Mouse (Mus musculus) splenic B cell, adult 2 months (primary cell): ENCODE data around the gene Trpc2.

ENCODE experiments used
- DNase-seq: peaks from one replicate; pipeline ENCODE4 v3.0.0-alpha.2; 2011; ENCODE audit warnings: low read depth, low spot score
- H3K27me3 ChIP-seq: 2 replicates; pipeline ENCODE4 v1.6.1; 2012; ENCODE audit warnings: mild to moderate bottlenecking, low read length, moderate library complexity, mixed read lengths; ENCODE audit not compliant: control insufficient read depth, poor library complexity, insufficient read depth, severe bottlenecking
- H3K36me3 ChIP-seq: 2 replicates; pipeline ENCODE4 v1.6.1; 2012; ENCODE audit warnings: mild to moderate bottlenecking, low read length, moderate library complexity, mixed read lengths; ENCODE audit not compliant: control insufficient read depth, poor library complexity, insufficient read depth, severe bottlenecking

Gene Trpc2

GRCm38 (mm10) chr7:102081784-102082183, 1.1 kb upstream of the Trpc2 start:
- no peaks in the 10 kb centered on the region; the same call in 1 of the 2 replicates for H3K27me3 ChIP-seq
- no peak for DNase-seq
- H3K36me3 ChIP-seq, result peaks cover 8% of the 10 kb centered on the region

DNA sequence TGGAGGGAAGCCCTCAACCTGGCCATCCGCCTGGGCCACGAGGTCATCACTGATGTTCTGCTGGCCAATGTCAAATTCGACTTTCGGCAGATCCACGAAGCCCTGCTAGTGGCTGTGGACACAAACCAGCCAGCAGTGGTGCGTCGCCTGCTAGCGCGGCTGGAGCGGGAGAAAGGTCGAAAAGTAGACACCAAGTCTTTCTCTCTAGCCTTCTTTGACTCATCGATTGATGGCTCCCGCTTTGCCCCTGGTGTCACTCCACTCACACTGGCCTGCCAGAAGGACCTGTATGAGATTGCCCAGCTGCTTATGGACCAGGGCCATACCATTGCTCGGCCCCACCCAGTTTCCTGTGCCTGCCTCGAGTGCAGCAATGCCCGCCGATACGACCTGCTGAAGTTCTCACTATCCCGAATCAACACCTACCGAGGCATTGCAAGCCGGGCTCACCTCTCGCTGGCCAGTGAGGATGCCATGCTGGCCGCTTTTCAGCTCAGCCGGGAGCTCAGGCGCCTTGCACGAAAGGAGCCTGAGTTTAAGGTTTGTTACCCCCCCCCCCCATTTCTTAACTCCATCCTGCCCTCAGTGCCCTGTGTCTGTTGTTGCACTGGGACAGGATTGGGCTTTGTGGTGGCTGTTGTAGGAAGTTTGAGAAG, 1.3 kb downstream of the Trpc2 start:
- Histone ChIP-seq H3K36me3 (peaks cover 7% of the 10 kb centered on the region), H3K27me3 (no peaks in the 10 kb centered on the region; the same call in 1 of the 2 replicates)
- DNase-seq, result no peak

GRCm38 (mm10) chr7:102087336-102087735, 4.4 kb downstream of the Trpc2 start:
- no peaks in the 10 kb centered on the region; the same call in 1 of the 2 replicates for H3K27me3 ChIP-seq
- no peaks in the 10 kb centered on the region for H3K36me3 ChIP-seq
- no peak for DNase-seq

DNA sequence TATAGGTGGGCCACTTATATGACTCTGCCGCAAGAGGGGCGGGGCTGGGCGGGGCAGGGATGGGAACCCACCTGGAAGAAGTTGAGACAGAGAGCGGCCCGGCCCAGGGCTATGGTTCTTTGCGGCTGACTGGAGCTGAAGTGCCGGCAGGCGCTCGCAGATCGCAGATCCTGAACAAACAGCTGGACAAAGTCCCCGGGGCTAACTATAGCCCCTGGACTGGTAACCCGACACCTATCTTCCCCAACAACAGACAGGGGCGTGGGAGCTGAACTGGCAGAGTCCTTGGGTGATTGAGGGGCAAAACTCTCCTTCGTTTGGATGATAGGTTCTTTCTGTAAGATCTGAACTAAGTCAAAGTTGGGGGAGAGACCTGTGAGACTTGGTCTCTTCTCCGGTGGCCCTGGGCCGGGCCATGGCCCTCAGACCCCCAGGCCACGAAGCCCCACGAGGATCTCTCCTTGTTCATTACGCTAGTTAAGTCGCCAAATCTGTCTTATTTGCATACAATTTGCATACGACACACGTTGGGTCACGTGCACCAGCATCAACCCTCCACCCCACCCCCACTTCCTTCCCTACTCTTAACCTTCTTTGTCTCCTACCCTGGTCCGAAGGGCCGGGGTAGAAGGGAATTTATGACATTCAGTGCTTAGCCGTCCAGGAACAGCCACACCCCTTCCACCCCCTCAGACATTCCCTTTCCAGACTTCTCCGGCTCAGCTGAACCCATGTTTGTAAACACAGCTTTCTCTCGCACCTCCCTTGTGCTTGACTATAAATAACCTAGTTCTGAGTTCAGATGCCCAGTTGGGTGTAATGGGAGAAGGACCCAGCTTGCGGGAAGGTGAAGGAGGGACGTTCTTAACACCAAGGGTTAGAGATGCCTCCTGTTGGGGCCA, 17.1 kb downstream of the Trpc2 start:
- peak; percentile 87 for DNase-seq
- no peaks in the 10 kb centered on the region for H3K36me3 ChIP-seq
- H3K27me3 ChIP-seq, result no peaks in the 10 kb centered on the region

GRCm38 (mm10) chr7:102100868-102101267, 18.0 kb downstream of the Trpc2 start:
- Histone ChIP-seq H3K36me3 (no peaks in the 10 kb centered on the region), H3K27me3 (no peaks in the 10 kb centered on the region)
- no peak for DNase-seq

- no peaks in the 10 kb centered on the region for H3K36me3 ChIP-seq
- no peak for DNase-seq
- H3K27me3 ChIP-seq, result no peaks in the 10 kb centered on the region
Measured at GRCm38 (mm10) chr7:102101487-102101886, 18.6 kb downstream of the Trpc2 start, which contains the start of gene Art1. TSS of gene Art1 (plus strand) at chr7:102101743.

- DNase-seq, result no peak
- Histone ChIP-seq H3K27me3 (no peaks in the 10 kb centered on the region; the same call in 1 of the 2 replicates), H3K36me3 (no peaks in the 10 kb centered on the region)
Measured at GRCm38 (mm10) chr7:102102241-102102640, 19.3 kb downstream of the Trpc2 start.

- no peaks in the 10 kb centered on the region for H3K36me3 ChIP-seq
- no peak for DNase-seq
- no peaks in the 10 kb centered on the region; the same call in 1 of the 2 replicates for H3K27me3 ChIP-seq
Measured at GRCm38 (mm10) chr7:102102696-102103095, 19.8 kb downstream of the Trpc2 start.

- no peak for DNase-seq
- Histone ChIP-seq H3K27me3 (no peaks in the 10 kb centered on the region; the same call in 1 of the 2 replicates), H3K36me3 (no peaks in the 10 kb centered on the region)
Measured at GRCm38 (mm10) chr7:102103555-102103954, 20.6 kb downstream of the Trpc2 start.

- Histone ChIP-seq H3K27me3 (no peaks in the 10 kb centered on the region; the same call in 1 of the 2 replicates), H3K36me3 (no peaks in the 10 kb centered on the region)
- DNase-seq, result no peak
Measured at GRCm38 (mm10) chr7:102104126-102104525, 21.2 kb downstream of the Trpc2 start.

DNA sequence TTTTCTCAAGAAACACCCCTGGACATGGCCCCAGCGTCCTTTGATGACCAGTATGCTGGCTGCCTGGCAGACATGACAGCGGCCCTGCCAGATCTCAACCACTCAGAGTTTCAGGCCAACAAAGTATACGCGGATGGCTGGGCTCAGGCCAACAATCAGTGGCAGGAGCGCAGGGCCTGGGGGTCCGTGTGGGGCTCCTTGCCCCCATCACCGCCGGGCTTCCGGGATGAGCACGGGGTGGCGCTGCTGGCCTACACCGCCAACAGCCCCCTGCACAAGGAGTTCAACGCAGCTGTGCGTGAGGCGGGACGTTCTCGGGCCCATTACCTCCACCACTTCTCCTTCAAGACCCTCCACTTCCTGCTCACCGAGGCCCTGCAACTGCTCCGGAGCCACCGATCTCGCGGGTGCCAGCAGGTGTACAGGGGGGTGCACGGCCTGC, 23.8 kb downstream of the Trpc2 start:
- Histone ChIP-seq H3K36me3 (no peaks in the 10 kb centered on the region), H3K27me3 (no peaks in the 10 kb centered on the region; the same call in 1 of the 2 replicates)
- DNase-seq, result peak; percentile 14

DNA sequence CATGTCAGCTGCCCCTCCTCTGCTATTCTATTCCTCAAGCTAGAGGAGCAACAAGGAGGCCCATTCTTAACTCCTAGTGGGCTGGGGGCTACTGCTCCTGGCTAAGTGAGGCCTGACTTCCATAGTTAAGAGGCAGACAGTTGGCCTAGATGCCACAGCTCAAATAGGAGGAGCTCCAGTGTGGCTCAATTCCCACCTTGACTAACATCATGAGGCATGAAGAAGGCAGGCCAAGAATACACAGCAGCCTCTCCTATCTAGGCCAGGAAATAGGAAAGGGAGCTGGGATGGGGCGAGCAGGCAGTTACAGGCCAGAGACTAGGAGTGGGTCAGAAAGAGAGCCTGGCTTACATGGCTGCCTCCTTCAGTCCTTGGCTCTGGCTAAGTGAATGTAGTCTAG, 25.3 kb downstream of the Trpc2 start:
- no peak for DNase-seq
- H3K36me3 ChIP-seq, result no peaks in the 10 kb centered on the region
- H3K27me3 ChIP-seq, result no peaks in the 10 kb centered on the region; the same call in 1 of the 2 replicates

- H3K36me3 ChIP-seq, result no peaks in the 10 kb centered on the region
- no peak for DNase-seq
Measured at GRCm38 (mm10) chr7:102109171-102109570, 26.3 kb downstream of the Trpc2 start, which contains the start of gene Art5. TSS of gene Art5 (minus strand) at chr7:102109489.

DNA sequence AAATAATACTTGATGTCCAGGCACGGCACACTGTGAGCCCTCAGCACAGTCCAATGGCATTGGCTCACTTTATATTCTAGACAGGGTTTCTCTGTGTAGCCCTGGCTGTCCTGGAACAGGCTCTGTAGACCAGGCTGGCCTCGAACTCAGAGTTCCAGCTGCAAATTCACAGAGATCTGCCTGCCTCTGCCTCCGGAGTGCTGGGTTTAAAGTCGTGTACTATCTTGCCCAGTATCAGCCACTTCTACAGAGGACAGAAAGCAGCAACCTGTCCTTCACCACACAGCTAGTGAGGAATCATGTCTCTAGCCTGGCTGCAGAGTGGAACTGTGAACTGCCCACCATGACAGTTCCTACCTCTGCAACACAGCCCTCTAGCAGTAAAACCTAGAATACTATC, 26.8 kb downstream of the Trpc2 start:
- no peak for DNase-seq
- H3K36me3 ChIP-seq, result no peaks in the 10 kb centered on the region
- H3K27me3 ChIP-seq, result no peaks in the 10 kb centered on the region; the same call in 1 of the 2 replicates

More at GRCm38 (mm10) chr7:102109171-102109570, 26.3 kb downstream of the Trpc2 start, which contains the start of gene Art5:
- H3K27me3 ChIP-seq, result no peaks in the 10 kb centered on the region; the same call in 1 of the 2 replicates
